Mouse (Mus musculus) kidney, embryonic 15.5 days (tissue): ENCODE measurements around the gene Sipa1l3. TPM values are rescaled to one million over a fixed set of nuclear protein-coding genes. Genes with fewer than 3 reads are reported as not detected.

ENCODE experiments used
- ATAC-seq: fragments of 200-750 bp; cut with Nextera tagmentation; replicated peaks from 2 replicates; pipeline ENCODE4 v1.8.0; 2017; ENCODE audit warnings: moderate TSS enrichment; ENCODE audit not compliant: low FRiP score
- H3K27ac ChIP-seq: fragments of 300-500 bp; sonication (generic); 2 replicates; pipeline ENCODE4 v1.5.1; 2015; ENCODE audit warnings: mild to moderate bottlenecking, inconsistent platforms
- H3K27me3 ChIP-seq: fragments of 300-500 bp; sonication (generic); 2 replicates; pipeline ENCODE4 v1.6.1; 2015; ENCODE audit warnings: inconsistent platforms
- H3K36me3 ChIP-seq: fragments of 300-500 bp; sonication (generic); 2 replicates; pipeline ENCODE4 v1.6.1; 2015; ENCODE audit warnings: inconsistent platforms
- H3K4me1 ChIP-seq: fragments of 300-500 bp; sonication (generic); 2 replicates; pipeline ENCODE4 v1.6.1; 2015; ENCODE audit warnings: inconsistent platforms
- H3K4me2 ChIP-seq: fragments of 300-500 bp; sonication (generic); 2 replicates; pipeline ENCODE4 v1.6.1; 2015; ENCODE audit warnings: moderate library complexity, mild to moderate bottlenecking, inconsistent platforms
- H3K4me3 ChIP-seq: fragments of 300-500 bp; sonication (generic); replicated peaks from 2 replicates; pipeline ENCODE4 v1.5.1; 2015; ENCODE audit warnings: mild to moderate bottlenecking, inconsistent platforms
- H3K9ac ChIP-seq: fragments of 300-500 bp; sonication (generic); 2 replicates; pipeline ENCODE4 v1.6.1; 2015; ENCODE audit warnings: mild to moderate bottlenecking, inconsistent platforms
- H3K9me3 ChIP-seq: fragments of 300-500 bp; sonication (generic); replicated peaks from 2 replicates; pipeline ENCODE4 v1.6.1; 2016; ENCODE audit warnings: inconsistent platforms
- WGBS: fragments of 180-500 bp; shearing (Covaris S2); methylation state at CpG from one replicate; pipeline ENCODE4 v1.1.7; 2015; ENCODE audit warnings: mixed read lengths; 5-methylcytosine and 5-hydroxymethylcytosine counted together
- polyA plus RNA-seq: library from polyadenylated mRNA; unstranded; fragments of >200 nt; fragmentation: Nextera tagmentation; extraction: Ambion mirVana; gene quantifications from 2 replicates; pipeline ENCODE4 v1.2.1, GENCODE M21; 2015

Sipa1l3 gene
- polyA plus RNA-seq, 1 experiment from 2014 or later, result 14.4 TPM

DNA sequence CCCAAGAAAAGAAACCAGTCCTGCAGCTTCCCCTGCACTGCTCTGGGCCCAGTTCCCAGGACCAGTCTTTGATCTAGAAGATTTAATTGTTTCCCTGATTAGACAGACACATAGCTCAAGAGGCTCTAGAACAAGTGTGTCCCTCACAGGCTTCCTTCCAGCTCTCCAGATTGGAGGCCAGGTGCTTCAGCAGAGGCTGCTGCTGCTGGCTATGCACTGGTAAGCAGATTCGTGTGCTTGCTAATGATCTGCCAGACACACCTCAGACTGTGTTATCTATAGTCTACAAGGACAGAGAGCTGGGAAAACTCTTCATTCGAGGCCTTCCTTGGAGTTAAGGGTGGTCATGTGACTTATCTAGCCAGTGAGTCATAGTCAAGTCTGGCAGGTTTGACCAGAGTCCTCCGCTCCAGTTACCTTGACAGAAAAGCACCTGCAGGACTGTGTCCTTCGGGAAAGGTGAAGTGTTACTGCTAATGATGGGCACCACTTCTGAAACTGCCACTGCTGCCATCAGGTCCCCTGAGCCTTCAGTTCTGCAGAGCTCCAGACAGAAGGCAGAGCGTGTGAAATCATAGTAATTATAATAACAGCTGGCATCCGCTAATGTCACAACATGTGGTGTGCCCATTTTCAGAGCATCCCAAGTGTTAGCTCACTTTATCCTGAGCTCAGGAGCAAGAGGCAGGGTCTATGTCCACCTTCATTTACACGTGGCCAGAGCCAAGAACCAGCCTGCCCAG is 48.7 kb downstream of the Sipa1l3 start:
- peak overlapping the region; percentile 75 for H3K27ac ChIP-seq
- ATAC-seq, result peak; percentile 52; the same call in 1 of the 2 replicates
- H3K4me1 ChIP-seq, result peaks cover 33% of the 10 kb centered on the region
- no peaks in the 10 kb centered on the region for H3K27me3 ChIP-seq
- H3K4me2 ChIP-seq, result no peak overlapping the region
- no peak overlapping the region for H3K9ac ChIP-seq
- WGBS, result 75% methylated on average over 7 of the region's 7 CpGs
- H3K36me3 ChIP-seq, result no peaks in the 10 kb centered on the region
- H3K4me3 ChIP-seq, result no peak overlapping the region
- no peaks in the 10 kb centered on the region for H3K9me3 ChIP-seq

GRCm38 (mm10) chr7:29468593-29468992 is 49.8 kb downstream of the Sipa1l3 start:
- no peaks in the 10 kb centered on the region for H3K27me3 ChIP-seq
- H3K4me2 ChIP-seq, result no peak overlapping the region
- no peaks in the 10 kb centered on the region for H3K36me3 ChIP-seq
- peaks cover 33% of the 10 kb centered on the region for H3K4me1 ChIP-seq
- 88% methylated on average over 5 of the region's 5 CpGs for WGBS
- no peak overlapping the region for H3K4me3 ChIP-seq
- ATAC-seq, result no peak
- H3K9ac ChIP-seq, result no peak overlapping the region
- H3K27ac ChIP-seq, result no peak overlapping the region
- no peaks in the 10 kb centered on the region for H3K9me3 ChIP-seq

- no peak for ATAC-seq
- no peaks in the 10 kb centered on the region for H3K9me3 ChIP-seq
- no peak overlapping the region for H3K4me3 ChIP-seq
- 67% methylated on average over 10 of the region's 10 CpGs for WGBS
- peaks cover 41% of the 10 kb centered on the region for H3K4me1 ChIP-seq
- no peaks in the 10 kb centered on the region for H3K36me3 ChIP-seq
- H3K27ac ChIP-seq, result no peak overlapping the region
- no peaks in the 10 kb centered on the region for H3K27me3 ChIP-seq
- H3K9ac ChIP-seq, result no peak overlapping the region
- H3K4me2 ChIP-seq, result no peak overlapping the region
Measured at GRCm38 (mm10) chr7:29466585-29466984, 51.9 kb downstream of the Sipa1l3 start.

DNA sequence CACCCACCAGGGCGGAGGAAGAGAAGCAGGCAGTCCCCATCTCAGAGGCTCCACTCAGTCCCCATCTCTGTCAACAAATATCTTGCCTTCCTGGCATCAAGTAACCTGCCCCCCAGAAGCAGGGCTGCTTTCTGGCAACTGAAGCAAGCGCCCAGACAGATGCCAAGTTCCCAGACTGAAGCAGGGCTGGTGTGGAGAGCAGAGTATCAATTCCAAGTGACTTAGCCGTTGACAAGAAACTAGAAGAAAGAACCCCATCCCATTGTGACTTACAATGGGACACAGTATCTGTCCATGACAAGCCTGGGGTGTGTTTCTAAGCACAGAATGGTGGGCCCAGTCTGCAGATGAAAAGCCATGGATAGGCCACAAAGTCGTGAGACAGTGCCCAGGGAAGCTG is 52.7 kb downstream of the Sipa1l3 start:
- no peak overlapping the region for H3K27ac ChIP-seq
- no peaks in the 10 kb centered on the region for H3K27me3 ChIP-seq
- peaks cover 37% of the 10 kb centered on the region for H3K4me1 ChIP-seq
- ATAC-seq, result no peak
- no peak overlapping the region for H3K9ac ChIP-seq
- no peak overlapping the region for H3K4me3 ChIP-seq
- no peaks in the 10 kb centered on the region for H3K9me3 ChIP-seq
- H3K36me3 ChIP-seq, result no peaks in the 10 kb centered on the region
- no peak overlapping the region for H3K4me2 ChIP-seq
- WGBS, result 88% methylated on average over 4 of the region's 4 CpGs

GRCm38 (mm10) chr7:29462820-29463219 is 55.6 kb downstream of the Sipa1l3 start:
- WGBS, result 68% methylated on average over 3 of the region's 3 CpGs
- Histone ChIP-seq H3K9ac (no peak overlapping the region), H3K9me3 (no peaks in the 10 kb centered on the region), H3K27me3 (no peaks in the 10 kb centered on the region), H3K4me2 (no peak overlapping the region), H3K36me3 (no peaks in the 10 kb centered on the region), H3K4me1 (peaks cover 23% of the 10 kb centered on the region), H3K27ac (no peak overlapping the region), H3K4me3 (no peak overlapping the region)
- no peak for ATAC-seq

GRCm38 (mm10) chr7:29462178-29462577 is 56.3 kb downstream of the Sipa1l3 start:
- WGBS, result 71% methylated on average over 5 of the region's 5 CpGs
- H3K27me3 ChIP-seq, result no peaks in the 10 kb centered on the region
- no peak overlapping the region for H3K4me2 ChIP-seq
- H3K9ac ChIP-seq, result no peak overlapping the region
- peaks cover 27% of the 10 kb centered on the region for H3K4me1 ChIP-seq
- H3K27ac ChIP-seq, result peak overlapping the region; percentile 23; the same call in 1 of the 2 replicates
- ATAC-seq, result no peak
- no peak overlapping the region for H3K4me3 ChIP-seq
- no peaks in the 10 kb centered on the region for H3K9me3 ChIP-seq
- H3K36me3 ChIP-seq, result no peaks in the 10 kb centered on the region

GRCm38 (mm10) chr7:29461557-29461956 is 56.9 kb downstream of the Sipa1l3 start:
- Histone ChIP-seq H3K4me3 (no peak overlapping the region), H3K27ac (no peak overlapping the region), H3K9me3 (no peaks in the 10 kb centered on the region), H3K36me3 (no peaks in the 10 kb centered on the region), H3K9ac (no peak overlapping the region), H3K4me2 (no peak overlapping the region), H3K27me3 (no peaks in the 10 kb centered on the region), H3K4me1 (peaks cover 30% of the 10 kb centered on the region)
- WGBS, result 60% methylated on average over 10 of the region's 10 CpGs
- ATAC-seq, result no peak

DNA sequence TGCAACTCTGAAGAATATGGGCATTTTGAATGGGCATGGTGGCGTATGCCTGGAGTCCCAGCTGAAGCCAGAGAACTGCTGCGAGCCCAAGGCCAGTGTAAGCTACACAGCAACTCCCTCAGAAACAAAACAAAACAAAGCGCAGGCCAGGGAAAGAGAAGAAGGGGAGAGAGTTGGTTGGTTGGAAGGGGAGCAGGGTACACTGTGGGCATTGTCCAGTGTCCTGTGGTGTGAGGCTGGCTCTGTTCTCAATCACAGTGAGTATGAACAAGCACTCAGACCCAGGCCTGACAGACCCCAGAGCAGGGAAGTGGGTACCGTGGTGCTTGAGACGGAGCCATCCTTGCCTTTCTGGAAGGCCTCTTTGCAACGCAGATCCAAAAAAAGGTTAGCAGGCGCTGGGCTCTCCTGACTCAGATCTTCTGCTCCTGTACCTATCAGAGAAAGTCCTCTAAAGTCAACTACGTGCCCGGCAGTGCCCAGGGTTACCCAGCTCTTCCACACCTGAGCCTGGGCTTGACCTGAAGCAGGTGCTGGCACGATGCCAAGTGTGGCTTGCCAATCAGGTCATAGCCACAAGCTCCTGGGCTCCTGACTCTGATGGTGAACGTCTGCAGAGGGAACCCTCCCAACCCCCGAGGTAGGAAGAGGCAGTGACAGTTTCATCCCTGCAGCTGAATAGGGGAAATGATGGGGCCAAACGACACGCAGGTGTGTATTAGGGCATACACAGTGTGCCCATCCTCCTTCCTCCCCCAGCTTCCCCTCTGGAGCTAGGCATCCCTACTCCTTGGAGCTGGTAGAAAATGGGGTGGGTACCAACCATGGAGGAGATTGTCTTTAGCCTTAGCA is 59.3 kb downstream of the Sipa1l3 start:
- Histone ChIP-seq H3K9me3 (no peaks in the 10 kb centered on the region), H3K27ac (no peak overlapping the region), H3K4me1 (peaks cover 33% of the 10 kb centered on the region), H3K27me3 (no peaks in the 10 kb centered on the region), H3K36me3 (no peaks in the 10 kb centered on the region), H3K9ac (no peak overlapping the region), H3K4me2 (no peak overlapping the region), H3K4me3 (no peak overlapping the region)
- 84% methylated on average over 14 of the region's 14 CpGs for WGBS
- no peak for ATAC-seq

DNA sequence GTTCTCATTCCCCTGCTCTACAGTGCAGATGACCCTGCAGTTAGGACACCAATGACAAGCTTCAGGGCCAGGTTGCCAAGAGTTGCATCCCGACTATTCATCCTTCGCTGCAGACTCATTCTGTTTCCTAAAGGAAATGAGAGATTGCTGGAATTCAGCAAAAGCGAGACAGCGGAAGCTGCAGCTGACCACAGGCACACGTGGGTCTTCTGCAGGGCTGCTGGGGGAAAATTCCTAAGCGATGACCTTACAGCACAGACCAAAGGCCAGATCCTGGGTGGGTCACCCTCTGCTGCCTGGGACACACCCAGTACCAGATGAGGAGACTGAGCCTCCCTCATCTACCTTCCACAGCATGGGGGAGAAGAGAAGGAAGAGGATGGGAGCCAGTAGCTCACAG is 60.7 kb downstream of the Sipa1l3 start:
- peak overlapping the region; percentile 33; the same call in 1 of the 2 replicates for H3K27ac ChIP-seq
- H3K4me1 ChIP-seq, result peaks cover 43% of the 10 kb centered on the region
- H3K4me3 ChIP-seq, result no peak overlapping the region
- 54% methylated on average over 6 of the region's 6 CpGs for WGBS
- H3K4me2 ChIP-seq, result no peak overlapping the region
- ATAC-seq, result no peak
- no peaks in the 10 kb centered on the region for H3K36me3 ChIP-seq
- no peaks in the 10 kb centered on the region for H3K9me3 ChIP-seq
- no peaks in the 10 kb centered on the region for H3K27me3 ChIP-seq
- H3K9ac ChIP-seq, result no peak overlapping the region

GRCm38 (mm10) chr7:29456716-29457115 is 61.7 kb downstream of the Sipa1l3 start:
- Histone ChIP-seq H3K9ac (no peak overlapping the region), H3K36me3 (no peaks in the 10 kb centered on the region), H3K4me1 (peaks cover 44% of the 10 kb centered on the region), H3K4me3 (no peak overlapping the region), H3K27ac (no peak overlapping the region), H3K4me2 (no peak overlapping the region), H3K9me3 (no peaks in the 10 kb centered on the region), H3K27me3 (no peaks in the 10 kb centered on the region)
- 83% methylated on average over 9 of the region's 9 CpGs for WGBS
- ATAC-seq, result no peak

DNA sequence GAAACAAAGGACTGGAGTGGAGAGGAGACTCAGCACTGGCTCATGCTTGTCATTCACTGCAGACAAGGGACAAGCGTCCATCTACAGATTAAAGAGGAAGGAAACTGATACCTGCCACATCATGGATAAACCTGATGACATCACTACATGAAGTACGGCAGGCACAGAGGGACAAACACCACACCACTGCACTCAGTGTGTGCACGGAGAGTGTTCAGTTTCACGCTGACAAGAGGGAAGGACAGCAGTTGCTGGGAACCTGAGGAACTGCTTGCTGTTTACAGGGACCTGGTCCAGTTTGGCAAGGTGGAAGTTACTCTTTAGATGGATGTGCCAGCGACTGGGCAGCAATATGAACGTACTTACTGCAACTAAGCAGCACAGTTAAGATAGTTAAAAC is 62.9 kb downstream of the Sipa1l3 start:
- ATAC-seq, result no peak
- H3K9ac ChIP-seq, result no peak overlapping the region
- H3K4me3 ChIP-seq, result no peak overlapping the region
- WGBS, result 81% methylated on average over 6 of the region's 6 CpGs
- H3K4me1 ChIP-seq, result peaks cover 41% of the 10 kb centered on the region
- no peaks in the 10 kb centered on the region for H3K9me3 ChIP-seq
- H3K27ac ChIP-seq, result no peak overlapping the region
- H3K36me3 ChIP-seq, result no peaks in the 10 kb centered on the region
- no peak overlapping the region for H3K4me2 ChIP-seq
- no peaks in the 10 kb centered on the region for H3K27me3 ChIP-seq

- ATAC-seq, result no peak
- Histone ChIP-seq H3K36me3 (no peaks in the 10 kb centered on the region), H3K27me3 (no peaks in the 10 kb centered on the region), H3K27ac (no peak overlapping the region), H3K9me3 (no peaks in the 10 kb centered on the region), H3K4me3 (no peak overlapping the region), H3K4me2 (no peak overlapping the region), H3K4me1 (peaks cover 41% of the 10 kb centered on the region), H3K9ac (no peak overlapping the region)
- WGBS, result 88% methylated on average over 7 of the region's 7 CpGs
Measured at GRCm38 (mm10) chr7:29454965-29455364, 63.5 kb downstream of the Sipa1l3 start.
